Mouse (Mus musculus) common myeloid progenitor, adult 5-6 weeks (primary cell): Measurements from ENCODE around the gene Ankrd13b. TPM values are rescaled to one million over a fixed set of nuclear protein-coding genes. Genes with fewer than 3 reads are reported as not detected.

Source experiments
- total RNA-seq: library from RNA; stranded (forward); fragments of 200-1000, 187-1606 nt; gene quantifications from 2 replicates; pipeline ENCODE4 v1.2.3, GENCODE M21; 2017

The Ankrd13b gene
- total RNA-seq, 1 experiment from 2014 or later: 8.7 TPM

Other genes with a start within 250 kb of the Ankrd13b start
- gene Coro6, start 27.3 kb downstream of the Ankrd13b start, total RNA-seq: not detected in 2 replicates
- 22.4 and 24.1 TPM in 2 replicates for gene Git1, start 3.9 kb upstream of the Ankrd13b start, total RNA-seq
- 5.9 and 9.4 TPM in 2 replicates for gene Abhd15, start 25.4 kb upstream of the Ankrd13b start, total RNA-seq
- gene Trp53i13, start 26.3 kb upstream of the Ankrd13b start, total RNA-seq: 3.1 and 3.5 TPM in 2 replicates
- 0.82 and 0.92 TPM in 2 replicates for gene Gm10392, start 29.5 kb upstream of the Ankrd13b start, total RNA-seq
- gene Taok1, start 118.1 kb upstream of the Ankrd13b start, total RNA-seq: 42.3 and 49.5 TPM in 2 replicates
- 80.2 and 84.7 TPM in 2 replicates for gene Nufip2, start 196.5 kb upstream of the Ankrd13b start, total RNA-seq
- gene Cryba1, start 235.6 kb upstream of the Ankrd13b start, total RNA-seq: not detected in 2 replicates